Mouse (Mus musculus) lung, postnatal 10 days (tissue): Measurements from ENCODE around the gene Gm13287.
"Not testable (repeated sequence)": the region's sequence is repeated elsewhere in the genome, so short reads cannot be mapped to it uniquely, and the experiment has no call there.

Experiments used
- DNase-seq: peaks from one replicate; pipeline ENCODE4 v3.0.0; 2021

The Gm13287 gene

DNA sequence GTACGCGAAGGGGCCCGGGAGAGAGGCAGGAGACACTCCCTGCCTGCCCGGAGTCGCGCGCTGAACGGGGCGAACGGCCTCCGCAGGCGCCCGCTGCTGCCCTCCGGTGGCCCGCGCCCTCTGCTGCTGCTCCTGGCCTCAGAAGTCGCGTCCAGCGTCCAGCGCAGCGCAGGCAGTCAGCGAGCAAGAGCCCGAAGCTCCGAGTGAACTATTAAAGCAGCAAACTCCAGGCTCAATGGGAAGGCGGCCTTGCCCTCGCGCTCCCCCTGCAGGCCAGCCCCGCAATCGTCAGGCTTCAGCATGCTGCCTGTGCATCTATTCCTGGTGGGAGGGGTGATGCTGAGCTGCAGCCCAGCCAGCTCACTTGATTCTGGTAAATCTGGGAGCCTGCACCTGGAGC is at the start of gene Gm13287:
Gene Gm13287 (plus strand): TSS at position 301 of the 400 bp plus-strand sequence.
- DNase-seq, result not testable (repeated sequence)

GRCm38 (mm10) chr4:88754818-88755340 is 48.2 kb upstream of the Gm13287 start, which contains the start of gene Gm13271:
Gene Gm13271 (plus strand): TSS chr4:88754868.
- peak; percentile 69 for DNase-seq

- peak; percentile 23 for DNase-seq
Observed at GRCm38 (mm10) chr4:88756581-88757513, 46.2 kb upstream of the Gm13287 start.

DNA sequence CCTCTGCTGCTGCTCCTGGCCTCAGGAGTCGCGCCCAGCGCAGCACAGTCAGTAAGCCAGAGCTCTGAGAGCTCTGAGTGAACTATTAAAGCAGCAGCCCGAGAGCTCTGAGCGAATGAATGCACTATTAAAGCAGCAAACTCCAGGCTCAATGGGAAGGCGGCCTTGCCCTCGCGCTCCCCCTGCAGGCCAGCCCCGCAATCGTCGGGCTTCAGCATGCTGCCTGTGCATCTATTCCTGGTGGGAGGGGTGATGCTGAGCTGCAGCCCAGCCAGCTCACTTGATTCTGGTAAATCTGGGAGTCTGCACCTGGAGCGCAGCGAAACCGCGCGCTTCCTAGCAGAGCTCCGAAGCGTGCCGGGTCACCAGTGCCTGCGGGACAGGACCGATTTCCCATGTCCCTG is 45.4 kb upstream of the Gm13287 start:
- peak; percentile 91 for DNase-seq

GRCm38 (mm10) chr4:88758751-88759150 is 44.3 kb upstream of the Gm13287 start:
- not testable (repeated sequence) for DNase-seq

DNA sequence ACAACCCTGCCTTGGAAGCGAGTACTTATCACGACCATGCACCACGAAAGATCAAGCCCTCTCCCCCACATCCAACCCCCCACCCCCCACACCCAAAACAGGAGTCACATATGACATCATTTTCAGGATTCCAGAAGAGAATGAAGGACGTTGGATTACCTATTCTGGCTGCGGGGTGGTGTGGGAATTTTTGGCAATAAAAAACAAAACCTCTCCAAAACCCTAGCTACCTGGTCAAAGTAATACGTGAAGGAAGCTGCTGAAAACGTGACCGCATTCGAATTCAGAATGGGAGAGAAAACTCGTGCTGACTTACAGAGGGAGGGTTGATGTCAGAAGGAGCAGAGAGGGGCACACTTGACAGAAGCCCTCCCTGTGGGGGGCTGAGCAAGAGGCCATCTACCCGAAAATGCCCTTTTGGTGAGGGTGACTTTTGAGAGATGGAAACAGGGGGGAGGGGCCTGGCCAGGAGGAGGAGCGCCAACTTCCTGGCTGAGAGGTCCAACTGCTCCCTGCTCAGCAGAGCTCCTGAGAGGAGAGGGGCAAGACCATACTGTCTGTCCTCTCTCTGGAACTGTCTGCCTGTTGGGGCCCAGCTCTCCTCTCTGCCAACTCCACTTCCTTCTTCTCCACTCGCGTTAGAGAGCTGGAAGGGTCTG is 43.3 kb upstream of the Gm13287 start, which contains the start of gene Gm13283:
Gene Gm13283 (plus strand): TSS at position 510 of the 659 bp plus-strand sequence.
- peak; percentile 75 for DNase-seq

DNA sequence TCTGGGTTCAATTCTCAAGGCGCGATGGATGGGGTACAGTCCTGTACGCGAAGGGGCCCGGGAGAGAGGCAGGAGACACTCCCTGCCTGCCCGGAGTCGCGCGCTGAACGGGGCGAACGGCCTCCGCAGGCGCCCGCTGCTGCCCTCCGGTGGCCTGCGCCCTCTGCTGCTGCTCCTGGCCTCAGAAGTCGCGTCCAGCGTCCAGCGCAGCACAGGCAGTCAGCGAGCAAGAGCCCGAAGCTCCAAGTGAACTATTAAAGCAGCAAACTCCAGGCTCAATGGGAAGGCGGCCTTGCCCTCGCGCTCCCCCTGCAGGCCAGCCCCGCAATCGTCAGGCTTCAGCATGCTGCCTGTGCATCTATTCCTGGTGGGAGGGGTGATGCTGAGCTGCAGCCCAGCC is 42.6 kb upstream of the Gm13287 start:
- peak; percentile 88 for DNase-seq

DNA sequence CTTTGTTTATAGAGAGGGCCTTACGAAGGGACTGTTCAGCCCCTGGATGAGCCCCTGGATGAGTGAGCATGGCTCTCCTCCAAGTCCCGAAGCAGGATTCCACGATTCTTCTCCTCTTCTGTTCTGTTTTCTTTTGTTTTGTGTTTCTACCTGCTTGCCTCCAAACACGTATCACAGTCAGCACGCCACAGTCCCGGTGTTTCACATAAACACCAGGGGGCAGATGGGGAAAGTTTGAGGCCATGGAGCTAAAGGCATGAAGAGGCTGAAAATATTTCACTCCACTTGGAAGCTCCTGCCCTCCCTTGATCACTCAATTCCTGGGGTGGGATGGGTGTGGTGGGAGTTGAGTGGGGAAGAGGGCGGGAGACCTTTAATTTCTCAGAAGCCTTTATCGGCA is 41.3 kb upstream of the Gm13287 start:
- peak; percentile 80 for DNase-seq

GRCm38 (mm10) chr4:88762341-88762740 is 40.7 kb upstream of the Gm13287 start:
- DNase-seq, result not testable (repeated sequence)

GRCm38 (mm10) chr4:88763384-88764018 is 39.6 kb upstream of the Gm13287 start:
- peak; percentile 70 for DNase-seq

DNA sequence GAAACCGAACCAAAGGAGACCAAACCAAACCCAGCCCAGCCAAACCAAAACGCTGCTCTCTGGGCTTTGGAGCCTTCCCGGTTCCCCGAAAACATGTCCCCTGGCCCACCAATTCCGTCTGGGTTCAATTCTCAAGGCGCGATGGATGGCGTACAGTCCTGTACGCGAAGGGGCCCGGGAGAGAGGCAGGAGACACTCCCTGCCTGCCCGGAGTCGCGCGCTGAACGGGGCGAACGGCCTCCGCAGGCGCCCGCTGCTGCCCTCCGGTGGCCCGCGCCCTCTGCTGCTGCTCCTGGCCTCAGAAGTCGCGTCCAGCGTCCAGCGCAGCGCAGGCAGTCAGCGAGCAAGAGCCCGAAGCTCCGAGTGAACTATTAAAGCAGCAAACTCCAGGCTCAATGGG is 29.5 kb upstream of the Gm13287 start, which contains the start of gene Gm13290:
Gene Gm13290 (plus strand): TSS at position 301 of the 400 bp plus-strand sequence.
- not testable (repeated sequence) for DNase-seq

DNA sequence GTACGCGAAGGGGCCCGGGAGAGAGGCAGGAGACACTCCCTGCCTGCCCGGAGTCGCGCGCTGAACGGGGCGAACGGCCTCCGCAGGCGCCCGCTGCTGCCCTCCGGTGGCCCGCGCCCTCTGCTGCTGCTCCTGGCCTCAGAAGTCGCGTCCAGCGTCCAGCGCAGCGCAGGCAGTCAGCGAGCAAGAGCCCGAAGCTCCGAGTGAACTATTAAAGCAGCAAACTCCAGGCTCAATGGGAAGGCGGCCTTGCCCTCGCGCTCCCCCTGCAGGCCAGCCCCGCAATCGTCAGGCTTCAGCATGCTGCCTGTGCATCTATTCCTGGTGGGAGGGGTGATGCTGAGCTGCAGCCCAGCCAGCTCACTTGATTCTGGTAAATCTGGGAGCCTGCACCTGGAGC is 26.4 kb upstream of the Gm13287 start, which contains the start of gene Gm13289:
Gene Gm13289 (plus strand): TSS at position 301 of the 400 bp plus-strand sequence.
- DNase-seq, result not testable (repeated sequence)

GRCm38 (mm10) chr4:88779550-88779949 is 23.5 kb upstream of the Gm13287 start, which contains the start of gene Gm13272:
Gene Gm13272 (plus strand): TSS chr4:88779850.
- not testable (repeated sequence) for DNase-seq

DNA sequence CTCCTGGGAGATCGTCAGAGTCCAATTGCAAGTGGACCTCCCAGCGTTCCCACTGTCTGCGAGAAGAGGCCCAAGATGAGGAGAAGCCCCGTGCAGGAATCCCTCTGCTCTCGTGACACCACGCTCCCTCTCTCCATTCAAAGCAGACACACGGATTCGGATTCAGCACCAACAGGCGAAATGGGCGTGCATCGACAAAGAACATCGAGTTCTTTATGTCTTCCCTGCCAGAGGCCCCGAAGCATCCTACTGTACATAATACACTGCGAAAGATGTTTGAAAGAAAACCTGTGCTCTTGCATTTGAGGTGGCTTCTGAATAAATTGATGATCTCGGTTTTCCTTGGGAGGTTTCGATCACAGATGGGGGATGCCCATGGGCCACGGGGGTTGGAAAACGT is 22.7 kb upstream of the Gm13287 start:
- DNase-seq, result not testable (repeated sequence)

- DNase-seq, result not testable (repeated sequence)
Observed at GRCm38 (mm10) chr4:88781831-88782230, 21.2 kb upstream of the Gm13287 start, which contains the start of gene Ifnz. Gene Ifnz (plus strand): TSS chr4:88782131.

DNA sequence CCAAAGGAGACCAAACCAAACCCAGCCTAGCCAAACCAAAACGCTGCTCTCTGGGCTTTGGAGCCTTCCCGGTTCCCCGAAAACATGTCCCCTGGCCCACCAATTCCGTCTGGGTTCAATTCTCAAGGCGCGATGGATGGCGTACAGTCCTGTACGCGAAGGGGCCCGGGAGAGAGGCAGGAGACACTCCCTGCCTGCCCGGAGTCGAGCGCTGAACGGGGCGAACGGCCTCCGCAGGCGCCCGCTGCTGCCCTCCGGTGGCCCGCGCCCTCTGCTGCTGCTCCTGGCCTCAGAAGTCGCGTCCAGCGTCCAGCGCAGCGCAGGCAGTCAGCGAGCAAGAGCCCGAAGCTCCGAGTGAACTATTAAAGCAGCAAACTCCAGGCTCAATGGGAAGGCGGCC is 20.7 kb upstream of the Gm13287 start:
- DNase-seq, result peak; percentile 32

DNA sequence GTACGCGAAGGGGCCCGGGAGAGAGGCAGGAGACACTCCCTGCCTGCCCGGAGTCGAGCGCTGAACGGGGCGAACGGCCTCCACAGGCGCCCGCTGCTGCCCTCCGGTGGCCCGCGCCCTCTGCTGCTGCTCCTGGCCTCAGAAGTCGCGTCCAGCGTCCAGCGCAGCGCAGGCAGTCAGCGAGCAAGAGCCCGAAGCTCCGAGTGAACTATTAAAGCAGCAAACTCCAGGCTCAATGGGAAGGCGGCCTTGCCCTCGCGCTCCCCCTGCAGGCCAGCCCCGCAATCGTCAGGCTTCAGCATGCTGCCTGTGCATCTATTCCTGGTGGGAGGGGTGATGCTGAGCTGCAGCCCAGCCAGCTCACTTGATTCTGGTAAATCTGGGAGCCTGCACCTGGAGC is 17.6 kb upstream of the Gm13287 start, which contains the start of gene Gm13276:
Gene Gm13276 (plus strand): TSS at position 301 of the 400 bp plus-strand sequence.
- not testable (repeated sequence) for DNase-seq

GRCm38 (mm10) chr4:88788402-88788801 is 14.7 kb upstream of the Gm13287 start, which contains the start of gene Gm13277:
Gene Gm13277 (plus strand): TSS chr4:88788632.
- DNase-seq, result peak; percentile 83

GRCm38 (mm10) chr4:88791250-88791649 is 11.8 kb upstream of the Gm13287 start, which contains the start of gene Gm13278:
Gene Gm13278 (plus strand): TSS chr4:88791550.
- not testable (repeated sequence) for DNase-seq

- peak; percentile 72 for DNase-seq
Observed at GRCm38 (mm10) chr4:88793936-88794675, 8.9 kb upstream of the Gm13287 start, which contains the start of gene Gm13275. Gene Gm13275 (plus strand): TSS chr4:88794487.

- DNase-seq, result not testable (repeated sequence)
Observed at GRCm38 (mm10) chr4:88797097-88797496, 6.0 kb upstream of the Gm13287 start, which contains the start of gene Gm13279. Gene Gm13279 (plus strand): TSS chr4:88797397.
